ENCODE assay signal across 16 mouse cellular contexts in genomic region chr3:19430159-19430558, GRCm38 (mm10).
A peak's percentile ranks its signal among the peaks of the same experiment; 100 is the strongest.
DNase-seq lines count a peak whose midpoint lies in the region; ATAC-seq and TF ChIP-seq lines count a peak whose summit lies in the region.
"Had no signal": no experiment of that assay in that cellular context is flagged by ENCODE, and none has a peak within 500 bp of the region (broad histone marks: within the 10 kb centered on the region; RNA-seq: fewer than 3 reads in every experiment).

No protein-coding gene starts in this region.

- no peak for ATAC-seq in liver, embryonic 12.5 days
- ATAC-seq: intestine, postnatal 0 days had no signal

- TF ChIP-seq CTCF in small intestine, adult 2 months (IDR thresholded peaks at IDR 0.05; ENCODE audit: extremely low read depth, insufficient read length, insufficient replicate concordance, low read depth, low read length) = no peak

- H3K9ac ChIP-seq in liver, embryonic 12.5 days = no peak overlapping the region
- H3K9ac ChIP-seq: limb, embryonic 12.5 days had no signal

- no peaks in the 10 kb centered on the region for H3K27me3 ChIP-seq in small intestine, adult 2 months (ENCODE audit: control insufficient read depth, insufficient read depth, low read length)
- H3K27me3 ChIP-seq in liver, embryonic 12.5 days (replicated peaks) = no peaks in the 10 kb centered on the region
- H3K27me3 ChIP-seq: limb, embryonic 12.5 days had no signal

- no peaks in the 10 kb centered on the region for H3K9me3 ChIP-seq in liver, embryonic 12.5 days (replicated peaks)
- H3K9me3 ChIP-seq: G1E; limb, embryonic 12.5 days had no signal

- no peaks in the 10 kb centered on the region; the same call in 1 of the 2 replicates for H3K4me1 ChIP-seq in small intestine, adult 2 months (ENCODE audit: control insufficient read depth, insufficient read depth, insufficient read length, low read length)
- H3K4me1 ChIP-seq in liver, embryonic 12.5 days = no peaks in the 10 kb centered on the region
- H3K4me1 ChIP-seq: limb, embryonic 12.5 days had no signal

- H3K27ac ChIP-seq in small intestine, adult 2 months (ENCODE audit: insufficient read depth, low read depth, low read length) = peak overlapping the region; percentile 82
- no peak overlapping the region for H3K27ac ChIP-seq in liver, embryonic 12.5 days
- H3K27ac ChIP-seq: limb, embryonic 12.5 days had no signal

- TF ChIP-seq POLR2A in small intestine, adult 2 months (IDR thresholded peaks at IDR 0.05; ENCODE audit: low read depth, low read length) = no peak

- no peak overlapping the region for H3K4me2 ChIP-seq in liver, embryonic 12.5 days
- H3K4me2 ChIP-seq: heart, embryonic 11.5 days; limb, embryonic 12.5 days had no signal

- DNase-seq in adrenal gland, postnatal 14 days = peak; percentile 14
- DNase-seq in adrenal gland, adult (ENCODE audit: inconsistent age in 2 of 2, low spot score in 1 of 2) = no peak
- DNase-seq in CD4-positive, CD25-positive, alpha-beta regulatory T cell, adult 2 months (ENCODE audit: low read depth, low spot score) = peak; percentile 85
- peak; percentile 84 for DNase-seq in induced T-regulatory cell, adult 2 months (ENCODE audit: low read depth)
- no peak for DNase-seq in kidney, postnatal 4 days
- DNase-seq in right cerebral cortex, postnatal 14 days = no peak
- DNase-seq: cerebellum, adult 2 months; gastrocnemius, postnatal 25 days; kidney, postnatal 36 days; lung, adult 2 months had no signal

- H3K36me3 ChIP-seq in small intestine, adult 2 months (ENCODE audit: control insufficient read depth, insufficient read depth, low read length) = no peaks in the 10 kb centered on the region
- H3K36me3 ChIP-seq in liver, embryonic 12.5 days = no peaks in the 10 kb centered on the region
- H3K36me3 ChIP-seq: G1E; limb, embryonic 12.5 days had no signal

- 69% methylated on average over 4 of the region's 4 CpGs for WGBS in small intestine, adult 2 months
- WGBS in liver, embryonic 12.5 days (ENCODE audit: insufficient replicate concordance) = 53% methylated on average over 4 of the region's 4 CpGs

- H3K4me3 ChIP-seq in small intestine, adult 2 months (ENCODE audit: low read depth, low read length) = no peak overlapping the region
- no peak overlapping the region for H3K4me3 ChIP-seq in liver, embryonic 12.5 days
- H3K4me3 ChIP-seq: limb, embryonic 12.5 days had no signal

Comparison
In these comparisons a context has a peak if more than half of its experiments do, and no peak if none do; other contexts are left out.
1. DNase-seq: peak in adrenal gland, postnatal 14 days (single experiment), CD4-positive, CD25-positive, alpha-beta regulatory T cell, adult 2 months (single experiment) and induced T-regulatory cell, adult 2 months (single experiment); none in adrenal gland, adult (0 of 2), kidney, postnatal 4 days (0 of 2) and right cerebral cortex, postnatal 14 days (single experiment).